Mouse (Mus musculus): ENCODE data around the gene Ptafr. TPM values are rescaled to one million over a fixed set of nuclear protein-coding genes. Genes with fewer than 3 reads are reported as not detected.
"Not testable (repeated sequence)": the region's sequence is repeated elsewhere in the genome, so short reads cannot be mapped to it uniquely, and the experiment has no call there.

Ptafr gene
- polyA plus RNA-seq, 1 experiment from 2014 or later: 0.85 TPM

- H3K27ac ChIP-seq (ENCODE audit: low read depth, low read length): no peak overlapping the region
- WGBS: 50% methylated on average over 4 of the region's 4 CpGs
Measured at GRCm38 (mm10) chr4:132594191-132594590, 30.3 kb downstream of the Ptafr start.

GRCm38 (mm10) chr4:132598861-132599260 is 35.0 kb downstream of the Ptafr start:
- no peaks in the 10 kb centered on the region for H3K9me3 ChIP-seq (ENCODE audit: control insufficient read depth, low read length)
- H3K27me3 ChIP-seq (replicated peaks; ENCODE audit: control insufficient read depth, insufficient read depth, low read length): no peaks in the 10 kb centered on the region
- DNase-seq (ENCODE audit: low spot score) (no peak), ATAC-seq (replicated peaks; ENCODE audit: low FRiP score) (no peak)
- H3K9ac ChIP-seq (ENCODE audit: low read depth, low read length): no peak overlapping the region
- H3K36me3 ChIP-seq (ENCODE audit: control insufficient read depth, insufficient read depth, low read length): no peaks in the 10 kb centered on the region
- H3K4me3 ChIP-seq (ENCODE audit: low read depth, low read length): no peak overlapping the region
- WGBS: 76% methylated on average over 2 of the region's 2 CpGs
- H3K27ac ChIP-seq (ENCODE audit: low read depth, low read length): no peak overlapping the region
- H3K4me2 ChIP-seq: no peak overlapping the region
- H3K4me1 ChIP-seq (replicated peaks; ENCODE audit: control insufficient read depth, insufficient read depth, low read length): peaks cover 2% of the 10 kb centered on the region; the same call in 1 of the 2 replicates

More at GRCm38 (mm10) chr4:132594191-132594590, 30.3 kb downstream of the Ptafr start:
- no peaks in the 10 kb centered on the region for H3K36me3 ChIP-seq (ENCODE audit: control insufficient read depth, insufficient read depth, low read length)
- H3K9me3 ChIP-seq (ENCODE audit: control insufficient read depth, low read length): no peaks in the 10 kb centered on the region
- H3K9ac ChIP-seq (ENCODE audit: low read depth, low read length): no peak overlapping the region
- H3K27me3 ChIP-seq (replicated peaks; ENCODE audit: control insufficient read depth, insufficient read depth, low read length): no peaks in the 10 kb centered on the region
- peaks cover 3% of the 10 kb centered on the region; the same call in 1 of the 2 replicates for H3K4me1 ChIP-seq (replicated peaks; ENCODE audit: control insufficient read depth, insufficient read depth, low read length)
- H3K4me3 ChIP-seq (ENCODE audit: low read depth, low read length): no peak overlapping the region
- no peak for ATAC-seq (replicated peaks; ENCODE audit: low FRiP score)
- H3K4me2 ChIP-seq: no peak overlapping the region
- DNase-seq (ENCODE audit: low spot score): no peak

- ATAC-seq (replicated peaks; ENCODE audit: low FRiP score) (no peak), DNase-seq (ENCODE audit: low spot score) (no peak)
- H3K9me3 ChIP-seq (ENCODE audit: control insufficient read depth, low read length): no peaks in the 10 kb centered on the region
- 60% methylated on average over 3 of the region's 3 CpGs for WGBS
- H3K27me3 ChIP-seq (replicated peaks; ENCODE audit: control insufficient read depth, insufficient read depth, low read length): no peaks in the 10 kb centered on the region
- H3K4me1 ChIP-seq (replicated peaks; ENCODE audit: control insufficient read depth, insufficient read depth, low read length): no peaks in the 10 kb centered on the region; the same call in 1 of the 2 replicates
- H3K36me3 ChIP-seq (ENCODE audit: control insufficient read depth, insufficient read depth, low read length): no peaks in the 10 kb centered on the region
- no peak overlapping the region for H3K4me2 ChIP-seq
- no peak overlapping the region for H3K9ac ChIP-seq (ENCODE audit: low read depth, low read length)
- no peak overlapping the region for H3K27ac ChIP-seq (ENCODE audit: low read depth, low read length)
- H3K4me3 ChIP-seq (ENCODE audit: low read depth, low read length): no peak overlapping the region
Measured at GRCm38 (mm10) chr4:132599764-132600163, 35.9 kb downstream of the Ptafr start.

- DNase-seq (ENCODE audit: low spot score) (no peak), ATAC-seq (replicated peaks; ENCODE audit: low FRiP score) (no peak)
- no peak overlapping the region for H3K9ac ChIP-seq (ENCODE audit: low read depth, low read length)
- H3K4me3 ChIP-seq (ENCODE audit: low read depth, low read length): no peak overlapping the region
- H3K4me1 ChIP-seq (replicated peaks; ENCODE audit: control insufficient read depth, insufficient read depth, low read length): no peaks in the 10 kb centered on the region; the same call in 1 of the 2 replicates
- H3K36me3 ChIP-seq (ENCODE audit: control insufficient read depth, insufficient read depth, low read length): no peaks in the 10 kb centered on the region
- no peak overlapping the region for H3K4me2 ChIP-seq
- H3K27ac ChIP-seq (ENCODE audit: low read depth, low read length): no peak overlapping the region
- H3K27me3 ChIP-seq (replicated peaks; ENCODE audit: control insufficient read depth, insufficient read depth, low read length): no peaks in the 10 kb centered on the region
- no peaks in the 10 kb centered on the region for H3K9me3 ChIP-seq (ENCODE audit: control insufficient read depth, low read length)
- 83% methylated on average over 6 of the region's 6 CpGs for WGBS
Measured at GRCm38 (mm10) chr4:132600465-132600864, 36.6 kb downstream of the Ptafr start.

GRCm38 (mm10) chr4:132601242-132601641 is 37.4 kb downstream of the Ptafr start:
- not testable (repeated sequence) for DNase-seq (ENCODE audit: low spot score)

GRCm38 (mm10) chr4:132603468-132603867 is 39.6 kb downstream of the Ptafr start:
- H3K27ac ChIP-seq (ENCODE audit: low read depth, low read length): no peak overlapping the region
- H3K4me2 ChIP-seq: no peak overlapping the region
- H3K36me3 ChIP-seq (ENCODE audit: control insufficient read depth, insufficient read depth, low read length): no peaks in the 10 kb centered on the region
- H3K9me3 ChIP-seq (ENCODE audit: control insufficient read depth, low read length): no peaks in the 10 kb centered on the region
- ATAC-seq (replicated peaks; ENCODE audit: low FRiP score): no peak
- WGBS: 83% methylated on average over 4 of the region's 4 CpGs
- H3K9ac ChIP-seq (ENCODE audit: low read depth, low read length): no peak overlapping the region
- no peak overlapping the region for H3K4me3 ChIP-seq (ENCODE audit: low read depth, low read length)
- no peaks in the 10 kb centered on the region for H3K4me1 ChIP-seq (replicated peaks; ENCODE audit: control insufficient read depth, insufficient read depth, low read length)
- no peak for DNase-seq (ENCODE audit: low spot score)
- H3K27me3 ChIP-seq (replicated peaks; ENCODE audit: control insufficient read depth, insufficient read depth, low read length): no peaks in the 10 kb centered on the region

More at GRCm38 (mm10) chr4:132601242-132601641, 37.4 kb downstream of the Ptafr start:
- not testable (repeated sequence) for H3K9me3 ChIP-seq (ENCODE audit: control insufficient read depth, low read length); ATAC-seq (replicated peaks; ENCODE audit: low FRiP score); H3K4me3 ChIP-seq (ENCODE audit: low read depth, low read length); H3K36me3 ChIP-seq (ENCODE audit: control insufficient read depth, insufficient read depth, low read length); H3K27ac ChIP-seq (ENCODE audit: low read depth, low read length); H3K9ac ChIP-seq (ENCODE audit: low read depth, low read length); H3K4me1 ChIP-seq (replicated peaks; ENCODE audit: control insufficient read depth, insufficient read depth, low read length); H3K4me2 ChIP-seq; H3K27me3 ChIP-seq (replicated peaks; ENCODE audit: control insufficient read depth, insufficient read depth, low read length)
- WGBS: 75% methylated on average over 5 of the region's 5 CpGs

- Histone ChIP-seq H3K9me3 (ENCODE audit: control insufficient read depth, low read length) (no peaks in the 10 kb centered on the region), H3K4me3 (ENCODE audit: low read depth, low read length) (no peak overlapping the region), H3K9ac (ENCODE audit: low read depth, low read length) (no peak overlapping the region), H3K27ac (ENCODE audit: low read depth, low read length) (no peak overlapping the region), H3K4me1 (replicated peaks; ENCODE audit: control insufficient read depth, insufficient read depth, low read length) (no peaks in the 10 kb centered on the region), H3K4me2 (no peak overlapping the region), H3K36me3 (ENCODE audit: control insufficient read depth, insufficient read depth, low read length) (no peaks in the 10 kb centered on the region), H3K27me3 (replicated peaks; ENCODE audit: control insufficient read depth, insufficient read depth, low read length) (no peaks in the 10 kb centered on the region)
- no peak for ATAC-seq (replicated peaks; ENCODE audit: low FRiP score)
- DNase-seq (ENCODE audit: low spot score): no peak
- 58% methylated on average over 5 of the region's 5 CpGs for WGBS
Measured at GRCm38 (mm10) chr4:132605816-132606215, 41.9 kb downstream of the Ptafr start.

GRCm38 (mm10) chr4:132608147-132608546 is 44.3 kb downstream of the Ptafr start:
- H3K4me3 ChIP-seq (ENCODE audit: low read depth, low read length): no peak overlapping the region
- H3K4me2 ChIP-seq: no peak overlapping the region
- H3K4me1 ChIP-seq (replicated peaks; ENCODE audit: control insufficient read depth, insufficient read depth, low read length): no peaks in the 10 kb centered on the region
- no peak for ATAC-seq (replicated peaks; ENCODE audit: low FRiP score)
- no peaks in the 10 kb centered on the region for H3K27me3 ChIP-seq (replicated peaks; ENCODE audit: control insufficient read depth, insufficient read depth, low read length)
- no peak overlapping the region for H3K9ac ChIP-seq (ENCODE audit: low read depth, low read length)
- H3K36me3 ChIP-seq (ENCODE audit: control insufficient read depth, insufficient read depth, low read length): no peaks in the 10 kb centered on the region
- DNase-seq (ENCODE audit: low spot score): no peak
- 51% methylated on average over 4 of the region's 4 CpGs for WGBS
- no peak overlapping the region for H3K27ac ChIP-seq (ENCODE audit: low read depth, low read length)
- H3K9me3 ChIP-seq (ENCODE audit: control insufficient read depth, low read length): no peaks in the 10 kb centered on the region

- H3K9me3 ChIP-seq (ENCODE audit: control insufficient read depth, low read length): no peaks in the 10 kb centered on the region
- no peak overlapping the region for H3K27ac ChIP-seq (ENCODE audit: low read depth, low read length)
- no peak overlapping the region for H3K4me3 ChIP-seq (ENCODE audit: low read depth, low read length)
- no peak overlapping the region for H3K4me2 ChIP-seq
- no peaks in the 10 kb centered on the region for H3K36me3 ChIP-seq (ENCODE audit: control insufficient read depth, insufficient read depth, low read length)
- DNase-seq (ENCODE audit: low spot score) (no peak), ATAC-seq (replicated peaks; ENCODE audit: low FRiP score) (no peak)
- no peaks in the 10 kb centered on the region for H3K27me3 ChIP-seq (replicated peaks; ENCODE audit: control insufficient read depth, insufficient read depth, low read length)
- H3K9ac ChIP-seq (ENCODE audit: low read depth, low read length): no peak overlapping the region
- WGBS: 69% methylated on average over 3 of the region's 3 CpGs
- H3K4me1 ChIP-seq (replicated peaks; ENCODE audit: control insufficient read depth, insufficient read depth, low read length): no peaks in the 10 kb centered on the region
Measured at GRCm38 (mm10) chr4:132610301-132610984, 46.6 kb downstream of the Ptafr start.

Data from liver, embryonic 11.5 days (tissue).